Mouse (Mus musculus): Measurements from ENCODE around the gene Mcrip1.

DNA sequence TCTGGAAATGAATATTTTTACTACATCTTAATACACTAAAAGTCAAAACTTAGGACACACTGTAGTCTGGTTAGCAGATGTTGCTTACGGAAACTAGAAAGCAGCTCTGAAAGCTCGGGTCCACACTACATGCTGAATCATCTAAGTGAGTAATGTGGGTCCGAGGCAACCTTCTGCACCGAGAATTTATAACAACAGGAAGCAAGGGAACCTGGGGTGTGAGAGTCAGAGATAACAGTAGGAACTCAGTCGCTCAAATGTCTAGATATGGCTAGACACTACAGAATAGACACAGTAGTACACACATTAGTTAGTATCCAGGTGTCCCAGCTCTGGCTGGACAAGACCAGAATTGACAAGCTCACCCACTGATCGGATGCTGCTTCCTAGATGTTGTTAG, 39.0 kb upstream of the Mcrip1 start:
- no peak for TF ChIP-seq POLR2A (IDR thresholded peaks at IDR 0.05; ENCODE audit: low read depth, low read length)
- TF ChIP-seq CTCF (IDR thresholded peaks at IDR 0.05; ENCODE audit: borderline replicate concordance, insufficient read depth, low read length), result no peak
